Mouse (Mus musculus) cortical plate, adult 2 months (tissue): ENCODE data around the gene Panx1. TPM values are rescaled to one million over a fixed set of nuclear protein-coding genes. Genes with fewer than 3 reads are reported as not detected.
A peak's percentile ranks its signal among the peaks of the same experiment; 100 is the strongest.

Experiments
- H3K27ac ChIP-seq: fragments of 200-500 bp; 2 replicates; pipeline ENCODE4 v1.5.1; 2012; ENCODE audit warnings: low read length, control low read depth, inconsistent platforms; ENCODE audit not compliant: insufficient read depth
- H3K4me1 ChIP-seq: fragments of 200-500 bp; 2 replicates; pipeline ENCODE4 v1.6.1; 2011; ENCODE audit warnings: low read length; ENCODE audit not compliant: control insufficient read depth, insufficient read depth
- H3K4me3 ChIP-seq: fragments of 200-500 bp; 2 replicates; pipeline ENCODE4 v1.5.1; 2011; ENCODE audit warnings: mild to moderate bottlenecking, low read length, control low read depth; ENCODE audit not compliant: insufficient read depth
- CTCF ChIP-seq: fragments of 200-500 bp; IDR thresholded peaks from 2 replicates; pipeline ENCODE4 v1.5.1; 2011; ENCODE audit warnings: mild to moderate bottlenecking, control low read depth, low read length; ENCODE audit not compliant: insufficient read depth; ENCODE audit errors: extremely low read depth
- POLR2A ChIP-seq: fragments of 200-500 bp; IDR thresholded peaks from 2 replicates; pipeline ENCODE4 v1.6.1; 2011; ENCODE audit warnings: mild to moderate bottlenecking, low read length, control low read depth; ENCODE audit not compliant: insufficient read depth; ENCODE audit errors: extremely low read depth
- polyA plus RNA-seq: library from polyadenylated mRNA; depleted of rRNA; stranded (reverse); fragments of >200 nt; gene quantifications from 2 replicates; pipeline ENCODE4 v1.2.3, GENCODE M21; 2012

Gene Panx1
- polyA plus RNA-seq, 1 experiment, result 26.8 TPM

DNA sequence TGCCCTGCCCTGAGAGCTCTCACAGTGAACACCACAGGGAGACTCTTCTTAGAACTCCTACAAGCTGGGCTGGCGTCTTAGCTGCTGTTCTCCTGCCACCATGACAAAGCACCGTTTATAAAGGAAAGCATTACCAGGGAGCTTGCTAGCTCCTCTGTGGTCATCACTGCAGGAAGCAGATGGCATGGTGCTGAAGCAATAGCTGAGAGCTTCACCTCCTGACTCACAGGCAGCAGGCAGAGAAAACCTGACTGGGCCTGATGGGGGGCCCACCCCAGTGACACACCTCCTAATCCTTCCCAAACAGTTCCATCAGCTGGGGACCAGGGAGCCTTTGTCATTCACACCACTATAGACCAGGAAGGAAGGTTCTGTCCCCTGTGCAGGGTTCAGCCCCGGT lies 7.6 kb downstream of the Panx1 start:
- TF ChIP-seq POLR2A, result no peak
- TF ChIP-seq CTCF, result no peak
- H3K4me1 ChIP-seq, result no peaks in the 10 kb centered on the region; the same call in 1 of the 2 replicates
- no peak overlapping the region for H3K27ac ChIP-seq
- H3K4me3 ChIP-seq, result no peak overlapping the region

DNA sequence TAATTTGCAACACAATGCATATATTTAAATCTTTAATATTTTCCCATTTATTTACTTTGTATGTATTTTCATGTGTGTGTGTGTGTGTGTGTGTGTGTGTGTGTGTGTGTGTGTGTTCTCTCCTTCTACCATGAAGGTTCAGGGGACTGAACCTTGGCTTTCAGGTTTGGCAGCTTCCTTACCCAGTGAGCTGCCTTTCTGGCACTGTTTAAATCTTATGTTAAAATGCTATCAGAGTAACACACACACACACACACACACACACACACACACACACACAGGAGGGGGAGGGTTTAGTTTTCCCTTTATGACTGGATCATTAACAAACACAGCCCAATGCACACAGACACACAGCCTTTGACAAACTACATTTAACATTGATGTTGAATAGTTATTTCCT lies 8.0 kb downstream of the Panx1 start:
- Histone ChIP-seq H3K27ac (no peak overlapping the region), H3K4me1 (no peaks in the 10 kb centered on the region; the same call in 1 of the 2 replicates), H3K4me3 (no peak overlapping the region)
- TF ChIP-seq CTCF (no peak), POLR2A (no peak)

DNA sequence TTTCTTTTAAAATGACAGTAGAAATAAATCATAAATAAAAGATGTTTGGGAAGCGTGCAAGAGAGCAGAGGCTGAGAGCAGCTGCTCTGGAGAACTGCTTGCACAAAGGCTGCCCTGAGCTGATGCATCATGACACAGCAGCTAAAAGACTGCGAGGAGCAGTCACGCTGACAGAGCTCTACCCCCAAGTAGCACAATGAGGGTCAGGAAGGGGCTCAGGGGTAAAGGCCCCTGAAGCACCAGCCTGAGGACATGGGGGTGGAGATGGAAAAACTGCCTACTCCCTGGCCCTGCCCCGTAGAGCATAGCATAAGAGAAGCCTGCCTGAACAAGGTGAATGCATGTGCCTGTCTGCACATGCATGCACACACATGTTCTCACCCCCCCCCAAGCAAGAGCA lies 8.5 kb downstream of the Panx1 start:
- Histone ChIP-seq H3K4me3 (no peak overlapping the region), H3K4me1 (no peaks in the 10 kb centered on the region; the same call in 1 of the 2 replicates), H3K27ac (no peak overlapping the region)
- no peak for TF ChIP-seq CTCF
- no peak for TF ChIP-seq POLR2A

DNA sequence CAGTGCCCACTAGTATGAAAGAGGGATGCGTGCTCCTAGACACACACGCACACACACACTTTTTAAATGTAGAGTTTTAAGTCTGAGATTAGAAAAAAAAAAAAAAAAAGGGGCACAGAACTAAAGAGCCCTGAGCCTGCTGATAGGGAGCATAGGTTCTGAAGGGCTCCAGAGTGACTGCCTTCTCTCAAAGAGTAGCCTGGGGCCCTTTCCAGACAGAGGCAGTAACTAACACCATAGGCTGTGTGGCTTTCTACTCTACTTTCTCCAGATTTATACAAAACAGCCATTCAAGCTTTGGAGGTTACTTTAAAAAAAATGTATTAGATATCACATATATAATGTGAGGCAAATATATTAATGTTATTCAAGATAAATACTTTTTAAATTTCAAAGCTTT lies 8.9 kb downstream of the Panx1 start:
- Histone ChIP-seq H3K27ac (no peak overlapping the region), H3K4me3 (no peak overlapping the region), H3K4me1 (no peaks in the 10 kb centered on the region; the same call in 1 of the 2 replicates)
- no peak for TF ChIP-seq CTCF
- no peak for TF ChIP-seq POLR2A

DNA sequence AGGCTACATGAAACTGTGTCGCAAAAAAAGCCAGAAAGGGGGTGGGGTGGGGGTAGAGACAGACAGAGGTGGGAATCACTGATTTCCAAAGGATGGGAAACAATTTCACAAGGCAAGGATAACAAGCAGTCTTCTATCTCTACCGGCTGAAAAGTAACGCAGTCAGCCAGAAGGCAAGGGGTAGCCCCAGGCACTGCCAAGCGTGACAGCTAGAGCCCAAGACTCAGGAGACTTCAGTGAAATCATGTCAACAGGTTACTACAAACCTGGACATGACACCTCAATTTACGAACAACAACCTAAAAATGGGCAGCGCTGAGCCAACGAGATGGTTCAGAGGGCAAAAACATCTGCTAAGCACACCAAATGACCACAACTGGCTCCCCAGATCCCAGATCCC lies 9.3 kb downstream of the Panx1 start:
- H3K27ac ChIP-seq, result no peak overlapping the region
- H3K4me1 ChIP-seq, result no peaks in the 10 kb centered on the region; the same call in 1 of the 2 replicates
- TF ChIP-seq CTCF (no peak), POLR2A (no peak)
- H3K4me3 ChIP-seq, result no peak overlapping the region

DNA sequence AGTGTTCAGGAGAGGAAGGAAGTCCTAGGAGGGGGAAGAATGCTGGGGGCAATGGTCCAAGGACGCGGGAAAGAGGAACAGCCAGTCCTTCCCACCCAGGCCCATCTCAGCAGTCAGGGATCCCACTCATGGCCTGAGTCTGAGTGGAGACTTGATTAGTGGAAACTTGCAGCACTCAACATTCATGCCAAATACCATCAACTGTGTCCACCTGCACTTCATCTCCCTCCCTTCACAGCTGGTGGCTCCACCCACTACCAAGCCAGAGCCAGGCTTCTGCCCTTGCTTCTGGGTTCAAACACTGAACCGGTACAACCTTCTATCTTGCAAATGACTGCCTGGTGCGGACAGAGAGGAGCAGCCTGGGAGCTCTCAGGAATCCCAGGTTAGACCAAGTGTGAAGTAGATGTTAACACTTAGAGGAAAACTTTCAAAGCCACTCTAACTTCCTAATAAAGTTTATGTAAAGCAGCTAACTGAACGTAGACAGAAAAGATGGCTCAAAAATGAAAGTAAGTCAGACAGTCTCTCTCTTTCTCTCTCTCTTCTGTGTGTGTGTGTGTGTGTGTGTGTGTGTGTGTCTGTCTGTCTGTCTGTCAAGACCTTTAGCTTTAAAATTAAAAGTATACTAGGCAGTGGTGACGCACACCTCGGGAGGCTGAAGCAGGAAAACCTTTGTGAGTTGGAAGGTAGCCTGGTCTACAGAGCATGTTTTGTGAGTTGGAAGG lies 10.6 kb downstream of the Panx1 start:
- H3K4me1 ChIP-seq, result no peaks in the 10 kb centered on the region; the same call in 1 of the 2 replicates
- no peak for TF ChIP-seq POLR2A
- TF ChIP-seq CTCF, result no peak

DNA sequence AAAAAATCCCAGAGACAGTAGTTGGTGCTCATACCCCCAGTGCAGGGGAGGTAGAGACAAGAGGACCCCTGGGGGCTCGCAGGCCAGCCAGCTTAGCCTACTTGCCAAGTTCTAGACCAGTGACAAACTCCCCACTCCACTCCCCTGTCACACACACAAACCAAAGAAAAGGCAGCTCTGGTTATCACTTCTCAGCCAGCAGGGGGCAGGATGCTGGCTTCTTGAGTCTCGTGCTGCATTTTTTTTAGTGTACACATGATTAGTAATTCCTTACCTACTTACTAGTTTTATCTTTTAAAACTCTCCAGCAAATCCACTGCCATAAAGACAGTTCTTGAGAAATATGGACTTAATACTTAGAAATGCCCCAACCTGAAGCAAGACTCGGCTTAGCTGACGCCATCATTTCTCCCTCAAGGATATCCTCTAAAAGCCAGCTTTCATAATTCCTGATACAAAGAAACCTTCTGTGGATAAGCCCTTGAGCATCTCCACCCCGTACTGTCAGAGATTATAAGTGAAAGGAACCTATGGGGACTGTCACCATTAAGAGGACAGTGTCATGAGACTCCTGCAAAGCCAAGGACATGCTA lies 11.6 kb downstream of the Panx1 start:
- no peak for TF ChIP-seq POLR2A
- peak; percentile 46 for TF ChIP-seq CTCF
- no peak overlapping the region for H3K4me3 ChIP-seq
- no peak overlapping the region for H3K27ac ChIP-seq
- H3K4me1 ChIP-seq, result no peaks in the 10 kb centered on the region; the same call in 1 of the 2 replicates

More for the DNA sequence above, 10.6 kb downstream of the Panx1 start:
- no peak overlapping the region for H3K27ac ChIP-seq
- no peak overlapping the region for H3K4me3 ChIP-seq

DNA sequence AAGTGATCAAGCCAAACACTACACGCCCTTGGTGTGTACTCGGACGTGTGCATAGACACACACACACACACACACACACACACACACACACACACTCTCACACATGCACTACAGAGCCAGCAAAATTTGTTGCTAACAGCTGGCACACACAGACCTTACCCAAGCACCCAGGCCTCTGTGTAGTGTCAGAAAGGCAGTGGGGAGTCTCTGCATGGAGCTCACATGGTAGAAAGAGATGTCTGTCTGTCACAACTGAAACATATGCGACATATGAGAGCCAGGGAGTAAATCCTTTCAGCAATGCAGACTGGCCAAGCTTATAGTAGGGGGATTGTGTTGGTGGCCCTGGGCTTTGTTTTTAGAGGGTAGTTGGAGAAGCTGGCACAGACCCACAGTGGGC lies 12.5 kb downstream of the Panx1 start:
- Histone ChIP-seq H3K4me1 (no peaks in the 10 kb centered on the region; the same call in 1 of the 2 replicates), H3K4me3 (no peak overlapping the region), H3K27ac (no peak overlapping the region)
- TF ChIP-seq POLR2A (no peak), CTCF (no peak)

DNA sequence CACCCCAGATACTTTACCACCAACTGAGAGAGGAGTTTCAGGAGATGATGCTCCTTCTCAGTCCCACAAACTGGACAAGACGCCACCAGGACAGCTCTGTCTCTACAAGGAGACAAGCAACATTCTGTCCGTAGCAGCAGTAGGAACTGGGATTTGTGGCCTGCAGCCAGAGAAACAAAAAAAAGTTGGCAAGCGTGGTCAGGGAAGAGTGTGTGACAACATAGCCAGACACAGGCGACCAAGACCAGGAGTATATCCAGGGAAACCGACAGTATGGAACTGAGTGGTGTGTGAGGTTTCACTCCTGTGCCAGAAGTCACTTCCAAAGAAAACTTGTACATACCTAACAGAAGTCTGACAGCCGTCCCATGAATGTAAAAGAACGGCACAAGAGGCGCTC lies 14.5 kb downstream of the Panx1 start:
- TF ChIP-seq POLR2A (no peak), CTCF (no peak)

More for the DNA sequence above, 14.5 kb downstream of the Panx1 start:
- no peak overlapping the region for H3K27ac ChIP-seq
- H3K4me1 ChIP-seq, result no peaks in the 10 kb centered on the region
- no peak overlapping the region for H3K4me3 ChIP-seq
